Mouse (Mus musculus) thymus, postnatal 25 days (tissue): ENCODE results near the gene Ptprf.

ENCODE experiments used
- DNase-seq: peaks from one replicate; pipeline ENCODE4 v3.0.0; 2022

Gene Ptprf

DNA sequence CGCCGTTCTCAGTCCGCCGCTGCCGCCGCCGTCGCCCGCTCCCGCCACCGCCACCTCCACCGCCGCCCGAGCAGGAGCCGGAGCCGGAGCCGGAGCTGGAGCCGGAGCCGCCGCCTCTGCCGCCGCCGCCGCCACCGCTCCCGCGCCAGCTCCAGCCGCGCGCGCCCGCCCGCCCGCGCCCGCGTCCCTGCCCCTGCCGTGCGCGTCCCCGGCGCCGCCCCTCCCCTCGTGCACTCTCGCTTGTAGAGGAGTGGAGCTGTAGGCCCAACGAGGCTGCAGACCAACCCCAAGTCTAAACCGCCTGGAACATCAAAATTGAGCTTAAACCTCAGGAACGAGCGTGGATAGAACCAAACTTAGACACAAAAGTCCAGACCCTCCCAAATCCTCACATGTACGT is at the start of gene Ptprf:
Ptprf (minus strand) TSS at position 175 of the 400 bp plus-strand sequence.
- DNase-seq, result peak; percentile 85

- peak; percentile 76 for DNase-seq
These were observed 45.5 kb upstream of the Ptprf start for GRCm38 (mm10) chr4:118336658-118337057.

- no peak for DNase-seq
These were observed 44.8 kb upstream of the Ptprf start for GRCm38 (mm10) chr4:118335991-118336390.

GRCm38 (mm10) chr4:118331777-118332176 is 40.6 kb upstream of the Ptprf start:
- DNase-seq, result no peak

- DNase-seq, result no peak
These were observed 35.3 kb upstream of the Ptprf start for GRCm38 (mm10) chr4:118326476-118326875.

GRCm38 (mm10) chr4:118320636-118321035 is 29.4 kb upstream of the Ptprf start:
- no peak for DNase-seq

DNA sequence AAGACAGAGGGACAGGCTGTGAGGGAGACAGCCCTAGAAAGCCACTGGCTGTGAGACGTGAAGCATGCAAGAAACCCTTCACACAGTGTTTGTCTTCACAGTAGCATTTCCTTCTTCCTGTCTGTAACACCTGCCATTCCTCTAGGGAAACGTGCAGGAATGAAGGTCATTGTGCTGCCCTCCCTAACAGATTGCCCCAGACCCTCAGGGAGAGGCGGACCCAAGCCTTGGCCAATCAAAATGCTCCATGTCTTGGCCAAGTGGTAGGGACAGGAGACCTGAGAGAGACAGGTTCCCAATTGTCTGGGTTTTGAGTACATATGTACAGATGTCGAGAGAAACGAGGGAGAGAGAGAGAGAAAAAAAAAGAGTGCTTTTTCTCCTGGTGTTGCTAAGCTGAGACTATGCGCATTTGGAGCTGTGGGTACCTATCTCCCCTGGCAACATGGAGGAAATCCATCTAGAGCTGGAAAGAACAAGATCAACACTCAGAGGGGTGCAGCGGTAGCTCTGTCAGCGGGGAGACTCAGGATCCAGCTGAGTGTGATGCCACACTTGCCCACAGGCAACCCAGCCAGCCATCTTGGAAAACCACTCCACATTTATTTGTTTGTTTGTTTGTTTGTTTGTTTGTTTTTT is 28.6 kb upstream of the Ptprf start:
- DNase-seq, result no peak

DNA sequence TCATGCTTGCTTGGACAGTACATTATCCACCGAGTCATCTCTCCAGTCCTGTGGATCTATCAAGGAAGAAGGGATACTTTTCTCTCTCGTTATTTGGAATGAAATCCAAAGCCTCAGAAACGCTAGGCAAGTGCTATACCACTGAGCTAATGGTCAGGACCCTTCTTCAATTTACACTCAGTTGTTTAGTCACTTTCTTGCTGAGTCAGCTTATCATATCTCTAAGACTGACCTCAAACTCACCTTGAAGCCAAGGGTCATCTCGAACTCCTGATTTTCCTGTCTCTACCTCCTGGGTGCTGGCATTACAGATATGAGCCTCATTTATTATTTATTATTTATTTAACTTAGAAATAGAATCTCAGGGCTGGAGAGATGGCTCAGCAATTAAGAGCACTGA is 25.5 kb upstream of the Ptprf start:
- DNase-seq, result no peak

GRCm38 (mm10) chr4:118315286-118315685 is 24.1 kb upstream of the Ptprf start:
- no peak for DNase-seq

- DNase-seq, result no peak
These were observed 19.3 kb upstream of the Ptprf start for GRCm38 (mm10) chr4:118310461-118310860.

DNA sequence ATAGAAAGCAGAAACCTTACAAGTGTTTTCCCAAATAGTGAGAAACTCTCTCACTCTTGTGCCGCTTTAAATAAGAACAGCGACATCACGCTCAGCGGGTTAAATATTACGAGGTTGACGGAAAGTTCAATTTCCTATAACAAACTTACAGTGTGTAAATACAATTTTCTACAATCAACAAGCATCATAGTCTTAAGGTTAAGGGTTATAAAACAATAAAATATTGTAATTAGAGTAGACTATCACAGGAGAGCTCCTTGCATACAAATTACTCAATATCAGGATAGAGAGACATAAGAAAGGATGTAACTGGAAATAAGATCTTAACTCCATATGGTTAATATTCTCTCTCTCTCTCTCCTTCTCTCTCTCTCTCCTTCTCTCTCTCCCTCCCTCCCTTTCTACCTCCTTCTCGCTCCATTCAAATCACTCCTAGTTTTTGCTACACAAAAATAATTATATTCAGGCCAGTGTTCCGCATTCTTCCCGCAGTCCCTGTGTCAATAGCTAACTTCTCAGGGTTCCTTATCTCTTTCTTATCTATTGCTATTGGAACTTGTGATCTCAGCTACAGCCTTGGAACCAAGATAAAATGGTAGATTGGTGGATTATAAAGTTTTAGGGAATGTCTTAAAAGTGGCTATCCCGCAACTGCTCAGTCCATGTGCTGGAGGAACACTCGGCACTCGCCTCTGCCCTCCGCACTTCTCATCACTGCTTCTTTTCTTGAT is 16.5 kb upstream of the Ptprf start:
- no peak for DNase-seq

DNA sequence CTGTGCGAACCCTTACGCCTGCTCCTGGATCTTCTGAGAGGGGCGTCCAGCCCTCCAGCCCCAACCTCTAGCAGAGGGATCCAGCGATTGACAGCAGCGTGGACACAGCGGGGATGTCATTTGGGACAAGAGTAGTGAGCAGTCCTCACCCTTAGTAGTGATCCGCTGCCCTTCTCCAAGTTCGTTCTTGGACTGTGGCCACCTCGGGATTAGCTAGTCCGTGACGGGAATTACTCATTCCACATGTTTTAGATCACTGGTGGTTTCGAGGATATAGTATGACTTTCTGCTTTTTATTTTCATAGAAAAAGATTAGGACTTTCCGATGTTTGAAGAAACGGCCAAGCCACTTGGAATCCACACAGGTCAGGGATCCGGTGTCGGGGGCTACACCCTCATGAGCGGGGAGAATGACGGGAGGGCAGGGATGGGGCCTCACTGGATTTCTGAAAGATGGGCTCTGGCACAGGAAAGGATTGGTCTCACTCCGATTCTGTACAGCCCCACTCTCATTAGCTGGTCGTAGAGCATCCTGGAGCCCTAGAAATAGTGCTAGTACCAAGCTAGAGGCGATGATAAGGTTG is 15.0 kb upstream of the Ptprf start:
- no peak for DNase-seq

- no peak for DNase-seq
These were observed 13.8 kb upstream of the Ptprf start for GRCm38 (mm10) chr4:118304984-118305383.

- DNase-seq, result no peak
These were observed 6.6 kb upstream of the Ptprf start for GRCm38 (mm10) chr4:118297844-118298243.

DNA sequence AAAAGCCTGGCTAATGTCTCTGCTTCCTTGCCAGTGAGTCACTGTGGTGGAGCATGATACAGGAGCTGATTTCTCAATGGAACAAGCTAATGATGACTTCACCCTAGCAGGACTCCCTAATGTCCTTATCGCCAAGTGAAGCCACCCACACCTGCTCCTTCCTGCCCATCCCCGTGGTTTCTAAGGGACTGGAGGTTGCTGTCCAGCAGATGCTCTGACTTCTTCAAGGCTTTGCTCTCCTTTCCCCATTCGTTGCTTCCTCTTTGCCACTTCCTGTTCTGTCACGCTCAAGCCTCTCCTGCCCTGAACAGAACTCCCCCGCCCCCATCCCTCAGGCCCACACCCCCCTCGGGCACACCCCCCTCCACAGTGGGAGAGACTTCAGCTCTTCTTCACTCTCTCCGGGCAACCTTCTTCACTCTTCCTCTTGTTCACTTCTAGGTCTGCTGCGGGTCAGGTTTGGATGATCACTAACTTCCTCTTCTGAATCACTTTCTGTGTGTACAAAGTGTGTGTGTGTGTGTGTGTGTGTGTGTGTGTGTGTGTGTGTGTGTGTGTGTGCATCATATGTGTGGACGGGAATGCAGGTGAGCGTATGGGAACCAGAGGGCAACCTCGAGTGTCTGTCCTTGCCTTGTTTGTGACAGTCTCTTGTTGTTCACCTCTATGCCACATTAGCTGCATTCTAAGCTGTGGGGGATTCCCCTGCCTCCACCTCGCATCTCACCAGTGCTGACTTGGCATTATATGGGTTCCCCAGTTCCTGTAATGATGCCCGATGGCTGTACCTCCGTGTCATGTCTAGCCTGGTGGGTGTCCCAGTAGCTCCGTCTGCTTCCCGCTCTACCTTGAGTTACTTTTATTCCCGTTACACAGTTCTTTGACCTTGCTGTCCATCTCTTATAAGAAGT is 4.7 kb upstream of the Ptprf start:
- DNase-seq, result peak; percentile 54

DNA sequence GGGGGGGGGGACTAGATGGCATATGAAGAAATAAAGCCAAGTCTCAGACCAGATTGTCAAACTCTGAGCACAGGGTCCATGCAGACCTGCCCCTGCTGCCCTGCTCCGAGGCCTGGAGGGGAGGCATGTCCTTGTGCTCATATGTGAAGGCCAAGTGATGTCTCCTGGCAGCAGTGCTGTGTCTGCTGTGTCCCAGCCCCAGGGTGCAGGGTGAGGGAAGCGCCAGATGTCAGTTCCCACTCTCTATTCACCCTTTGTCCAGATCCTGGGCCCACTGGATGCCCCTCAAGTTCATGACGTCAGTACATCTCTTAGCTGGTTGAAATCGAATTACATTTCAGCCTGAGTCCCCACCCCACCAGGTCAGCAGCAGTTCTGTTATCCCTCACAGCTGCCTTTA is 3.6 kb upstream of the Ptprf start:
- no peak for DNase-seq

DNA sequence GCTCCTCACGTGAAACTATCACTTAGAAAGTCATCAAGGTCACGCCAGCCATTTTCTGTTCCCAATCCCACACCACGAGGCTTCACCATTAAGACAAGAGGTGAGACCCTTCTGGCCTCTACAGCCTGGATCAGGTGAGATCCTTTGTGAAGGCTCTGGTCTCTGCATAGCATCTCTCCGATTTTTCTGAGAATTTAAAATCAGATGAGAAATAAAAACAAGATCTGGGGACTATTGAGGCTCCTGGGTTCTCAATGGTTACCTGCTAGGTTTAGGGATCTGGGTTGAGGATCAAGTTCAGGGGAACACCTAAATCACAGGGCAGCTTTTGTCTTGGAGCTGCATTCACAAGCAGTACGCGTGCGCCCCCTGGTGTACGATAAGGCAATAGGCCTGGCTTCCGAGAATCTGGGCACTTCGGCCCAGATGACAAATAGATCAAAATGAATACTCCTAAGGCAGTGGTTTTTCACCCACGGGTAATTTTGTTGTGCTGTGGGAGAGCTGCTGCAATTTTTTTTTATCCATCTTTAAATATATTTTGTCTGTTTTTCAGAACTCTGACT is 1.6 kb upstream of the Ptprf start:
- peak; percentile 85 for DNase-seq

GRCm38 (mm10) chr4:118290416-118291030 is 682 bp downstream of the Ptprf start:
- DNase-seq, result peak; percentile 63

GRCm38 (mm10) chr4:118289960-118290415 is 1.2 kb downstream of the Ptprf start:
- peak; percentile 56 for DNase-seq

DNA sequence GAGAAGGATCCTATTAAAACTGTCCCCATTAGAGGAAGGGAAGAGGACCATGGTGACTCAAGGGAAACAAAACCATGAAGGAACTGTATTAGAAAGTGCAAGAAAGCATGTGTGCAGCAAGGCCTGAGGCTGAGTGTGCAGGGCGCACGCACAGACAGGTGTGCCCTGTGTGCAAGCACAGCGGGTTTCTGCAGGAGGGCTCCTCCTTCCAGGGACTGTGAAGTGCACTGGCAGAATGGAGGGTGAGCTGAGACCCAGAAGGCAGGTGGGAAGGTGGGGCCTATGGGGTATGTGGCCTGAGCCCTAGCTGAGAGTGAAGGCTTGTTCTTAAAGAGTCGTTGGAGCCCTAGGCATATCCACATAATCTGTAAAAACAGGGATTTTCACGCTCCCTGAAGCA is 1.9 kb downstream of the Ptprf start:
- DNase-seq, result peak; percentile 45

- peak; percentile 28 for DNase-seq
These were observed 2.7 kb downstream of the Ptprf start for GRCm38 (mm10) chr4:118288531-118288930.

GRCm38 (mm10) chr4:118286202-118286601 is 5.0 kb downstream of the Ptprf start:
- DNase-seq, result no peak
